Mouse (Mus musculus) kidney, adult 11 months (tissue): ENCODE results near the gene Zfp26.

ENCODE experiments used
- DNase-seq: peaks from one replicate; pipeline ENCODE4 v3.0.0; 2022

Zfp26 gene

DNA sequence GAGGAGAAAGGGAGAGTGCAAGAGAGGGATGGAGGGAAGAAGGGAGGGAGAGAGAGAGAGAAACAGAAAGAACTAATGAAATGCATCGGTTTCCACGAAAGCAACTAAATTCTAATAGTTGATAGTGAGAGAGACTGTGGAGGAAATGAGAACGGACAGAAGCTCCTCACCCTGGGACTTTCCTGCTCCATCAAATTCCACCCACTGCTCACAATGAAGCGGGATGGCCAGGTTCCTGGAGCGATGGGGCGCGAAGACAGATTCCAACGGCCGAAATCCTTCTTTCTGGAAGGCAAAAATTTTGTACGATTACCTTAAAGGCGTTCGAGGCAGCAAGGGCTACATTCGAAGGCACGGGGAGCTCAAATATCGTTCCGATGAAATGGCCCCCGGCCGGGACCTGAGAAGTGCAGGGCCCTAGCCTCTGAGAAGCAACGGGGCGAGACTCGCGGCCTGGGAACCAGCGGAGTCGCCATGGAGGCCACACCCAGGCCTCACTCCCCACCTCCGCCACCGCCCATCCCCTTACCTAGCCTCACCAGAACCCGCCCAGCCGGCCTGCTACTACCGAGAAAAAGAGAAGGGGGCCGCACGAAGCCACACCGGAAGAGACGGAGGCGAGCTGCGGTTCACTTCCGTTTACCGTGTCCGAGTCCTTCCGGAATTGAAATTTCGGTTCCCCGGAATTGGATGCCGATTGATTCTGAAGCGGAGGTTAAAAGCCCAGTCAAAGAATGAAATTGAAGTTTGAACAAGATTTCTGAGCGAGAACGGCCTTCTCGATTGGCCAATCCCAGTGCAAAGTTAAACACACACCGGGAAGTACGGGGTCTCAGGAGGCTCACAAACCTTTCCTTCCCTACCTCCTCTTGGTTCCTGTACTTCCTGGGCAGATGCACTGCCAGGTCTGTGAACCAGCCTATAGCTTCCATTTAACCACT is at the start of gene Zfp26:
Zfp26 (minus strand) TSS at position 786 of the 941 bp plus-strand sequence.
- DNase-seq = peak; percentile 77

- no peak for DNase-seq
These were observed 49.7 kb upstream of the Zfp26 start for GRCm38 (mm10) chr9:20509676-20510075.

DNA sequence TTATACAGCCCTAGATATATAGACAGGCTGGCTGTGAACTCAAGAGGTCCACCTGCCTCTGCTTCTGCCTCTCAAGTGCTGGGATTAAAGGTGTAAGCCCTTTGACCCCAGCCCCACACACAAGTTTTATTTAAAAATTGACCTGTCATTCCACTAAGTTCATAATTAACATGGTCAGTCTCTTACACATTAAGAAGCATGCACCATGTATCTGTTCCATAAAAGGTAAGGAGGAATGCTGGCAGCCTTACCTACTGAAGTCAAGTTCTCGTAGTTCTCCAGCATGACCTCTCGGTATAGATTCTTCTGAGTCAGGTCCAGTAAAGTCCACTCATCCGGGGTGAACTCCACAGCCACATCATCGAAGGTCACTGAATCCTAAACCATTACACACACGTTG is 44.8 kb upstream of the Zfp26 start:
- peak; percentile 48 for DNase-seq

- peak; percentile 7 for DNase-seq
These were observed 33.3 kb upstream of the Zfp26 start for GRCm38 (mm10) chr9:20493281-20493680.

GRCm38 (mm10) chr9:20492527-20493233 is 32.7 kb upstream of the Zfp26 start, which contains the start of gene Zfp426:
Zfp426 (minus strand) TSS chr9:20492746.
- DNase-seq = peak; percentile 84

DNA sequence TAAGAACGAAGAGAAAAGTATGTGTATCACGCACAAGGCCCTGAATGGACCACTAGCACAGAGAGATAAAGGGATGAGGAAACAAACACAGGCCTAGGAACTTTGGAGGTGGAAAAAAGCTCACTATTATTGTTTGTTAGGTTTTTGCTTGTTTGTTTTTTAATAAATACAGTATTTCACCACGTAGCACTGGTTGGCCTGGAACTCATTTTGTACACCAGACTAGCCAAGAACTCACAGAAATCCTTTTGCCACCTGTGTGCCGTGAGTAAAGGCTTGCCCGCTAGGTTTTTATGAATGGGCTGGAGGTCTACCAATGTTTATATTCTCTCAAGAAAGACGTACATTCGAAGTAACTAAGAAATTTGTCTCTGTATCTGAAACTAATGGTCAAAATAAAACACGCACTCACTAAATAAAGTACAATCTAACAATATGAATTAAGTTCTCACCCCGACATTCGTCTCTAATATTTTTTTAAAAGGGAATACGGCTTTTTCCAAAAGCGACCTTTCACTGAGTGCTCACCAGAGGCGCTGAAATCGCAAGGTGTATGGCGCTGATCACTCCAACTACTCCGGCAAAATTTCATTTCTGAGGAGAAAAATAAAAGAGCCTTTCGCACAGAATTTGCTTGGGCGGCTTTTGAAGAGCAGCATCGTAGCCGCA is 32.0 kb upstream of the Zfp26 start:
- DNase-seq = no peak

DNA sequence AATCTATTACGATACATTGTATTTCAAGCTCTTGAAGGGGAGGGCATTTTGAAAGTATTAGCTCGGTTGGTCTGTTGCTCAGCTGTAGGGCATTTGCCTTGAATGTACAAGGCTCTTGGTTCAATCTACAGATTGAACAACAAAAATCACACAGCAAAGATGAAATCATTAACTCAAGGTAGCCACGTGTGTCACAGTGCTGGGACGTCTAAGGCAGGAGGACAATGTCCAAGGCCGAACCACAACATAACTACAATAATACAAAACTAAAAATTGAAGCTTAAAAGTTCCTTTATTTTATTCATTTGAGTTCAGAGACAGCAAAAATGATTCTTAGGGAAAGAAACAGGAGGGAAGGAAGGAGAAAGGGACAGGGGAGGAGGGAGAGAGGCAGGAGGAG is 29.6 kb upstream of the Zfp26 start:
- DNase-seq = no peak

- no peak for DNase-seq
These were observed 19.4 kb upstream of the Zfp26 start for GRCm38 (mm10) chr9:20479396-20479795.

GRCm38 (mm10) chr9:20476632-20477031 is 16.7 kb upstream of the Zfp26 start:
- no peak for DNase-seq

DNA sequence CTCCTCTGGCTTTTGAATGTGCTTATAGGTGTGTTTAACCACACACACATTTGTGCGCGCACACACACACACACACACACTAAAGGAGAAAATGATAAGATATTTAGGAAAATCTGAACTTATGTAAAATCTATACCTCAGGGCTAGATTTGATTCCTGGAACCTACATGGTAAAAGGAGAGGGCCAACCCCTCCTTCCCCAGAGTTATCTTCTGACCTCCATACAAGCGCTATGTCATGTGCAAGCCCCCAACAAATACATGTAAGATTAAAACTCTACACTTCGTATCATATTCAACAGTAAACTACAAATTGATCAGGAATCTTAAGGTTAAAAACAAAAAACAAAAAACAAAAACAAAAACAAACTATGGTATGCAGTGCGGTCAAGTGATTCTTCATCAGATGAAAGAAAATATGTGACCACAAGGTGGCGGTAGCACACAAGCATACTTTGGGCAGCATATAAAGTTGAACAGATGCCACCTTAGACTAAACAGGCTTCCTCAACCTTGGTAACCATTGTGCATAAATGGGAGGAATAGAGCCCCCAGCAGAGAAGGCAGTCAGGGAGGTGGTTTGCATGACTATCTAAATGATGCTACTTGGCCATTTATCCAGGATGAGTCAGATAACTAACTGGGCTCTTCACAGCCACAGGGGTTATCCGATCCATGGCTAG is 6.9 kb upstream of the Zfp26 start:
- no peak for DNase-seq

GRCm38 (mm10) chr9:20453647-20454046 is 6.3 kb downstream of the Zfp26 start:
- DNase-seq = no peak

DNA sequence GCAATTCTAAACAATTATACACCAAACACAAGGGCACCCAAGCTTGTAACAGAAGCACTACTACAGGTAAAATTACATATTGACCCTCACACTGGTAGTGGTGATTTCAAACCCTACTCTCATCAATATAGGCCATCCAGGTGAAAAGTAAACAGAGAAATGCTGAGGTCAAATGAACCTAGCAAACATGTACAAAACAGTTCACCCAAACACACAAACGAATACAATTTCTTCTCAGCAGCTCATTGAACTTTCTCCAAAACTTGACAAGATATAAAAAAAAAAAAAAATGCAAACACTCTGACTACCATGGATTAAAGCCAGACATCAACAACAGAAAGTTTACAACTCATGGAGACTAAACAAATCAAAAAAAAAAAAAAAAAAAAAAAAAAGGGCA is 8.5 kb downstream of the Zfp26 start:
- no peak for DNase-seq

DNA sequence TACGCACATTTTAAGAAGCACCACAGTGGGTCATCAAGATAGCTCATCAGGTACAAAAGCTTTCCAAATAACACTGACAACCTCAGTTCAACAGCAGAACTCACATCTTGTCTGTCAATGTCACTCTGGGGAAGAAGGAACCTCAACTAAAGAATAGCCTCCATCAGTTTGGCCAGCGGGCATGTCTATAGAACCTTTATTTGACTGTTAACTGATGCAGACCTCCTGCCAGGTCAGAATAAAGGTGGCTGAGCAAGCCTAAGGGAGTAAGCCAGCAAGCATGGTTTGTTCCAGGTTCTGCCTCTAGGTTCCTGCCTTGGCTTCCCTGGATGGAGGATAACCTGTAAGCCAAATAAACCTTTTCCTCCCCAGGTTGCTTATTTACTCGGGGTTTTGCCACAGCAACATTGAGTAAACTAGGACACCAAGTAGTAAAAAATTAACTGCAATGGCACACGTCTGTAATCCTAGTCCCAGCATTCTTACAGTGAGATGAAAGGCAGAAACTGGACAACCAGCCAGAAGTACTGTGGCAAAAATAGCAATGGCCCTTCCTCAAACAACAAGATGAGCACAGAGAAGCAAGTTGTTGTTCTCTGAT is 16.7 kb downstream of the Zfp26 start:
- peak; percentile 58 for DNase-seq

GRCm38 (mm10) chr9:20430004-20430403 is 30.0 kb downstream of the Zfp26 start:
- no peak for DNase-seq

DNA sequence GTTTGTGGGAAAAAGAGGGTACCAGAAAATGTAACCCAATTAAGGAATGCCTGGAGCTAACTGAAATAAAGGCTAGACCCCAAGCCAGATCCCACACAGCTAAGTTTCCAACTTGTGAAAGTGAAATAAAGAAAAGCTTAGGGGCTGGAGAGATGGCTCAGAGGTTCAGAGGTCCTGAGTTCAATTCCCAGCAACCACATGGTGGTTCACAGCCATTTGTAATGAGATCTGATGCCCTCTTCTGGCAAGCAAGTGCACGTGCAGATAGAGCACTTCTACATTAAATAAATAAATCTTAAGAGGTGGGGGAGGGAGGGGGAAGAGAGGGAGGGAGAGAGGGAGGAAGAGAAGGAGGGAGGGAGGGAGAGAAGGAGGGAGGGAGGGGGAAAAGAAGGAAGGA is 48.5 kb downstream of the Zfp26 start:
- DNase-seq = no peak

DNA sequence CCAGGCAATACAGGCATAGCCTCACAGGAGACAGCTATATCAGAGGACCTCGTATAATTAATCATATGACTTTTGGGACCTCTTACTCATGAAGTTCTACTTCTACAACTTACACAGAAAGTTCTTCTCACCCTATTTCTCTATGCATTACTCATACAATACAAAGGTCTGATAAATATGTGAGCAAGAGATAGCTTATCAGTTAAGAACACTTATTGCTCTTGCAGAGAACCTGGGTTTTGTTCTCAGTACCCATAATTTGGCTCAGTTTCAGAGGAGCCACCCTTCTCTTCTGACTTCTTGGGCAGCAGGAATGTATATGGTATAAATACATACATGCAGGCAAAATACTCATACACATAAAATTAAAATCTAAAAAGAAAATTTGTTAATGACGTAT is 50.6 kb downstream of the Zfp26 start:
- DNase-seq = no peak

- no peak for DNase-seq
These were observed 74.6 kb downstream of the Zfp26 start for GRCm38 (mm10) chr9:20385343-20385703.

DNA sequence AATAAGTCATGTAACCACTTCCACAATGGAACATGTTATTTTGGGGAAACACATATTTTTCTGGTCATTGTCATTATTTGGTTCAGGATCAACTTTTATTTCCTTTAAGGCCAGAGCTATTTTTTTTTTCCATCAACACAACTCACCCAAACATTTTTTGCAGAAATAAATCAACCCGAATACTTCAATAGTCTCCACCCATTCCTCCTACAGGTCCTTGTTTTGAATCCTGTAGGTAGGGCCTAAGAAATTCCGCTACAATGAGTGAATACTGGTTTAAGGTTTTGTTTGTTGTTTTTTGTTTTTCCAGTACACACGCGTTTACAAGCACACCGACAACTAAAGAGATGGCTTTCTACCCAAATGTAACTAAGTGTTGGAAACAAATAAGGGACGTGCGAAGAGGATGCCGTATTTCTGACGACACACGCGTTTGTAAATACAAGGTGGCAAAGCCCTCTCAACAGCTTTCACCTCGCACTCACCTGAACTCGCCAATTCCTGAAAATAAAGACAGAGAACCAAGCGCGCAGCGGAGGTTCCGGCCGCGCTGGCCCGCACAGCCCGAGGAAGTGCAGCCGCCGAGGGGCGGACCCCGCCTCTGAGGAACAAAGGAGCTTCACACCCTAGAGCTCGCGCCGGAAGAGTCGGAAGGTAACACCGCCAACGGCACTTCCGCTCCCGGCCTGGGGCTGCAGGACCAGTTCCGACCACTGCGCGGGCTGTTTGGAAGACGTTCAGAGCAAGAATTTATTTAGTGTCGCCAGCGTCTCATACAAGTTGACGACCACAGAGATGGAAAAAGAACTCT is 75.2 kb downstream of the Zfp26 start, which contains the start of gene Zfp560:
Zfp560 (minus strand) TSS at position 646 of the 811 bp plus-strand sequence.
- DNase-seq = peak; percentile 69

DNA sequence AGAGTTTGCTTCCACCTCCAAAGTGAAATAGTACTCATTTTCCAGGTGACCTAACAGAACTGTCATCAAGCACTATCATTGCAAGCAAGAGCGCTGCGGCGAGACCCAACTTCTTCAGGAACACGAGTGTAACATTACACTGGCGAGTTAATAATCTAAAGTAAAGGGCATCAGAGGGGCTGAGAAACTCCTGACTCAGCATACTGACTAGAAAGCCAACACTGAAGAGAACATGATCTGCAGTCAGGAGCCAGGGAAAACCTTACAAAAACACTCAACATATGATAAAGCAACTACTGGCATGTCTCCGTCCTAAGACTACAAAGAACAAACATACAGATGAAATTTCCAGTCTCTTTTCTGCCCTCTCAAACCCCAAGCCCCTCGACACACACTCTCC is 76.3 kb downstream of the Zfp26 start:
- DNase-seq = no peak
